Mouse (Mus musculus): ENCODE data around the gene Tdrd5. TPM values are rescaled to one million over a fixed set of nuclear protein-coding genes. Genes with fewer than 3 reads are reported as not detected.
"Not testable (repeated sequence)": the region's sequence is repeated elsewhere in the genome, so short reads cannot be mapped to it uniquely, and the experiment has no call there.

Tdrd5 gene
- total and polyA plus RNA-seq, 2 experiments from 2014 or later: 0.93 to 1.3 TPM

GRCm38 (mm10) chr1:156271654-156272053 is 31.8 kb downstream of the Tdrd5 start:
- no peak for TF ChIP-seq CTCF (IDR thresholded peaks at IDR 0.05)
- Histone ChIP-seq H3K27ac (ENCODE audit: low read depth, low read length) (0 out of 2 replicates have a peak overlapping the region, but pooled peaks have one; percentile 38), H3K9me3 (ENCODE audit: low read length) (no peaks in the 10 kb centered on the region), H3K4me1 (ENCODE audit: insufficient read depth, low read length) (no peaks in the 10 kb centered on the region), H3K4me3 (ENCODE audit: low read depth, low read length) (no peak overlapping the region), H3K9ac (replicated peaks; ENCODE audit: low read length, poor library complexity, severe bottlenecking) (no peak overlapping the region), H3K4me2 (ENCODE audit: low read depth, low read length, poor library complexity, severe bottlenecking) (no peak overlapping the region; the same call in 1 of the 2 replicates), H3K36me3 (ENCODE audit: insufficient read depth, low read length) (no peaks in the 10 kb centered on the region), H3K27me3 (ENCODE audit: insufficient read depth, low read length) (no peaks in the 10 kb centered on the region)
- ATAC-seq (ENCODE audit: low FRiP score) (no peak), DNase-seq (ENCODE audit: low spot score) (peak; percentile 67)
- 14% methylated on average over 5 of the region's 5 CpGs for WGBS

DNA sequence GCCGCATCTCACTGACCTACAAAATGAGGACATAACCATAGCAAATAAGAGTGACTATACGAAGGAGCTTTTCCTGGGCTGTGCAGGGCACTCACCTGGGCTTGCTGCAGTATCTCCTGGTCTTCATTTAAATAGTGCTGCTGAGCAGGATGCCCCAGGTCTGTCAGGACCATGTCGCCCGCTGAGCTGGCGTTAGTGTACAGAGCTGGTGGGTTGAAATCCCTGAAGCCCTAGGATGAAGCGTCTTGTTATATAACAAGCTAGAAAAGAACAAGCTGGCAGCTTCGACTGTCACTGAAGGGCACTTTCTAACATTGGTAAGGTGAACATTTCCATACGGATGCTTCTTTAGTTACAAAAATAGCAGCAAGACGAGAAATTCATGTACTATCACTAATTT is 33.0 kb downstream of the Tdrd5 start:
- Histone ChIP-seq H3K4me1 (ENCODE audit: insufficient read depth, low read length) (no peaks in the 10 kb centered on the region), H3K9me3 (ENCODE audit: low read length) (no peaks in the 10 kb centered on the region), H3K27me3 (ENCODE audit: insufficient read depth, low read length) (no peaks in the 10 kb centered on the region), H3K4me3 (ENCODE audit: low read depth, low read length) (no peak overlapping the region), H3K9ac (replicated peaks; ENCODE audit: low read length, poor library complexity, severe bottlenecking) (no peak overlapping the region), H3K27ac (ENCODE audit: low read depth, low read length) (no peak overlapping the region), H3K4me2 (ENCODE audit: low read depth, low read length, poor library complexity, severe bottlenecking) (no peak overlapping the region), H3K36me3 (ENCODE audit: insufficient read depth, low read length) (no peaks in the 10 kb centered on the region)
- DNase-seq (ENCODE audit: low spot score): no peak
- WGBS: 80% methylated on average over 9 of the region's 9 CpGs
- TF ChIP-seq CTCF (IDR thresholded peaks at IDR 0.05): no peak
- ATAC-seq (ENCODE audit: low FRiP score): no peak

GRCm38 (mm10) chr1:156268546-156268945 is 34.9 kb downstream of the Tdrd5 start:
- not testable (repeated sequence) for H3K9me3 ChIP-seq (ENCODE audit: low read length); H3K4me2 ChIP-seq (ENCODE audit: low read depth, low read length, poor library complexity, severe bottlenecking); ATAC-seq (ENCODE audit: low FRiP score); DNase-seq (ENCODE audit: low spot score); H3K9ac ChIP-seq (replicated peaks; ENCODE audit: low read length, poor library complexity, severe bottlenecking); H3K27ac ChIP-seq (ENCODE audit: low read depth, low read length); H3K36me3 ChIP-seq (ENCODE audit: insufficient read depth, low read length); H3K4me1 ChIP-seq (ENCODE audit: insufficient read depth, low read length); H3K4me3 ChIP-seq (ENCODE audit: low read depth, low read length); H3K27me3 ChIP-seq (ENCODE audit: insufficient read depth, low read length)
- 35% methylated on average over 3 of the region's 3 CpGs for WGBS

DNA sequence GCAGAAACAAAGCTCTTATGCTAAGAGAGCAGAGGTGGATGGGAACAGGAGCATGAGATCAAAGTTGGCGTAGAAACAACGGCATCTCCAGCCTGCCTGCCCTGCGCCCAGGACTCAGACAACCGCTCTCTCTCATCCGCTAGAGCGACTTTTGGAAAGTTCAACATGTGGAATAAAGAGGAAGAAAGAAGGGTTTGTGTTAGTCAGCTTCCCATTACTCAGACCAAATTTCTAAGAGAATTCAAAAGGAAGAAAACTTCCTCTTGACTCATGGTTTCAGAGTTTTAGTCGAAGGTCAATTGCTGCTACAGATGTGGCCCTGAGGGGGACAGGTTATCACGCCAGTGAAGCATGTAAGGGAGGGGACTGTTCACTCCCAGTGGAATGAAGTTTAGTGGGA is 39.5 kb downstream of the Tdrd5 start:
- Histone ChIP-seq H3K36me3 (ENCODE audit: insufficient read depth, low read length) (no peaks in the 10 kb centered on the region), H3K27ac (ENCODE audit: low read depth, low read length) (no peak overlapping the region), H3K4me3 (ENCODE audit: low read depth, low read length) (no peak overlapping the region), H3K9me3 (ENCODE audit: low read length) (no peaks in the 10 kb centered on the region), H3K9ac (replicated peaks; ENCODE audit: low read length, poor library complexity, severe bottlenecking) (no peak overlapping the region), H3K4me2 (ENCODE audit: low read depth, low read length, poor library complexity, severe bottlenecking) (no peak overlapping the region), H3K4me1 (ENCODE audit: insufficient read depth, low read length) (no peaks in the 10 kb centered on the region), H3K27me3 (ENCODE audit: insufficient read depth, low read length) (no peaks in the 10 kb centered on the region)
- TF ChIP-seq CTCF (IDR thresholded peaks at IDR 0.05): no peak
- ATAC-seq (ENCODE audit: low FRiP score) (no peak), DNase-seq (ENCODE audit: low spot score) (no peak)
- WGBS: 87% methylated on average over 8 of the region's 8 CpGs

GRCm38 (mm10) chr1:156263352-156263751 is 40.1 kb downstream of the Tdrd5 start:
- Histone ChIP-seq H3K4me3 (ENCODE audit: low read depth, low read length) (no peak overlapping the region), H3K9ac (replicated peaks; ENCODE audit: low read length, poor library complexity, severe bottlenecking) (no peak overlapping the region), H3K27me3 (ENCODE audit: insufficient read depth, low read length) (no peaks in the 10 kb centered on the region), H3K9me3 (ENCODE audit: low read length) (no peaks in the 10 kb centered on the region), H3K36me3 (ENCODE audit: insufficient read depth, low read length) (no peaks in the 10 kb centered on the region), H3K4me2 (ENCODE audit: low read depth, low read length, poor library complexity, severe bottlenecking) (no peak overlapping the region), H3K4me1 (ENCODE audit: insufficient read depth, low read length) (no peaks in the 10 kb centered on the region), H3K27ac (ENCODE audit: low read depth, low read length) (no peak overlapping the region)
- peak; percentile 64 for DNase-seq (ENCODE audit: low spot score)
- ATAC-seq (ENCODE audit: low FRiP score): no peak
- WGBS: 54% methylated on average over 2 of the region's 2 CpGs
- TF ChIP-seq CTCF (IDR thresholded peaks at IDR 0.05): peak; percentile 91

DNA sequence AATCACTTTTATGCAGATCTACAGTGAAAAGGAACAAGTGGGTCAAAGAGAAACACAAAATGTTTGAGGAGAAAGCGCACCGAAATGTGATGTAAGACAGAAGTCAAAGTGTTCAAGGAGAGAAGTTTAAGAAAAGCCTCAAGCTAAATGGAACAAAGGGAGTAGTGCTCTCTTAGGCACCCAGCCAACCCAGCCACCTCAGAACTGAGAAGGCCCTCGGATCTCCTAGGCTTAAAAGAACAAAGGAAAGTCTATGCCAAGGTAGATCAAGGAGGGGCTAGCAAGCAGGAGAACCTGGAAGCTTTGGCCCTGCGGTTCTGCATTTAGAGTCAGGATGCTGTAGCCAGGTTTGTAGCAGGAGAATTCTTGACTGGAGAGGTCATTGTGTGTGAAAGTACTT is 48.6 kb downstream of the Tdrd5 start:
- 0 out of 2 replicates have a peak, but pooled peaks cover 2% of the 10 kb centered on the region for H3K36me3 ChIP-seq (ENCODE audit: insufficient read depth, low read length)
- H3K4me1 ChIP-seq (ENCODE audit: insufficient read depth, low read length): no peaks in the 10 kb centered on the region
- no peak for ATAC-seq (ENCODE audit: low FRiP score)
- no peaks in the 10 kb centered on the region for H3K27me3 ChIP-seq (ENCODE audit: insufficient read depth, low read length)
- no peak overlapping the region for H3K27ac ChIP-seq (ENCODE audit: low read depth, low read length)
- 65% methylated on average over 4 of the region's 4 CpGs for WGBS
- no peaks in the 10 kb centered on the region for H3K9me3 ChIP-seq (ENCODE audit: low read length)
- no peak for TF ChIP-seq CTCF (IDR thresholded peaks at IDR 0.05)
- no peak for DNase-seq (ENCODE audit: low spot score)
- no peak overlapping the region for H3K4me3 ChIP-seq (ENCODE audit: low read depth, low read length)
- no peak overlapping the region for H3K4me2 ChIP-seq (ENCODE audit: low read depth, low read length, poor library complexity, severe bottlenecking)
- no peak overlapping the region for H3K9ac ChIP-seq (replicated peaks; ENCODE audit: low read length, poor library complexity, severe bottlenecking)

DNA sequence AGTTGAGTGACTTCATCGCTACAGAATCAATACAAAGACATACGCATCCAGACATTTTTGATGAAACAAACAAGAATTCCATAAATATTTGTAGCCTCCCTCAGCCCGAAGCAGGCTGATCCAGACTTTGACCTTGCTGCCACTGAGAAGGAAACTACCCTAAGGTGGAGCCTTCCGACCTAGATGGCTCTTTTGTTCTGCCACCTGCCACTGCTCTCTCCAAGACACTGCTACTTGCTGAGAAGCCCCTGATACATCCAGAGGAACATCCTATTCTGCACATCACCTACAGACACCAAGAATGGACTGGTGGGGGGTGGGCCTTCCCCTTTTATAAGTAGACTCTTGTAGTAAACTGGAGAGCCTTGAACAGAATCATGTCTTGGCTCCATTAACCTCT is 52.4 kb downstream of the Tdrd5 start:
- H3K4me2 ChIP-seq (ENCODE audit: low read depth, low read length, poor library complexity, severe bottlenecking); ATAC-seq (ENCODE audit: low FRiP score); H3K27me3 ChIP-seq (ENCODE audit: insufficient read depth, low read length); H3K4me1 ChIP-seq (ENCODE audit: insufficient read depth, low read length); H3K9me3 ChIP-seq (ENCODE audit: low read length); H3K9ac ChIP-seq (replicated peaks; ENCODE audit: low read length, poor library complexity, severe bottlenecking); H3K4me3 ChIP-seq (ENCODE audit: low read depth, low read length); DNase-seq (ENCODE audit: low spot score); H3K36me3 ChIP-seq (ENCODE audit: insufficient read depth, low read length); H3K27ac ChIP-seq (ENCODE audit: low read depth, low read length): not testable (repeated sequence)
- WGBS: 90% methylated on average over 4 of the region's 4 CpGs

Measured in midbrain, postnatal 0 days (tissue).